Mouse (Mus musculus): Measurements from ENCODE around the gene Itgbl1. TPM values are rescaled to one million over a fixed set of nuclear protein-coding genes. Genes with fewer than 3 reads are reported as not detected.

The Itgbl1 gene
- polyA plus RNA-seq, 1 experiment = not detected

DNA sequence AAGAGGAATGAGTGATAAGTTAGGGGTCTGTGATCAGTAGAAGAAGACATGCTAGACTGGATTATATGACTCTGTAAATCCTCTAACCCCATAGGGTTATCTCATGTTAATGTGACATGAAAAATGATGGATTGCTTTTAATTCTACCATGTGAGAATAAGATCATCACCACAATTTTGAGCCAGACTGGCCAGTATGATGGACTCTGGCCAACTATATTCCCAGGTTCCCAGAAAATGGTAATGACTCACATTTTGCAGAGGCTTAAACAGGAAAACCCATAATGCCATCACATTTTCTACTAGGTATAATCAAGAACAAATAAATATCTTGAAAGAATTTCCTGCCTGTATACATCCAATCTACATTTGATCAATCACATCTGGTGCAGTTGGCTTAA is 55.0 kb downstream of the Itgbl1 start:
- Histone ChIP-seq H3K4me1 (ENCODE audit: control insufficient read depth, insufficient read depth, low read length) (no peaks in the 10 kb centered on the region), H3K4me3 (ENCODE audit: insufficient read depth, low read length) (no peak overlapping the region), H3K27ac (ENCODE audit: insufficient read depth, low read depth, low read length) (no peak overlapping the region)
- no peak for TF ChIP-seq CTCF (IDR thresholded peaks at IDR 0.05; ENCODE audit: low read depth, low read length)
- no peak for TF ChIP-seq POLR2A (IDR thresholded peaks at IDR 0.05; ENCODE audit: borderline replicate concordance, low read depth, low read length)

DNA sequence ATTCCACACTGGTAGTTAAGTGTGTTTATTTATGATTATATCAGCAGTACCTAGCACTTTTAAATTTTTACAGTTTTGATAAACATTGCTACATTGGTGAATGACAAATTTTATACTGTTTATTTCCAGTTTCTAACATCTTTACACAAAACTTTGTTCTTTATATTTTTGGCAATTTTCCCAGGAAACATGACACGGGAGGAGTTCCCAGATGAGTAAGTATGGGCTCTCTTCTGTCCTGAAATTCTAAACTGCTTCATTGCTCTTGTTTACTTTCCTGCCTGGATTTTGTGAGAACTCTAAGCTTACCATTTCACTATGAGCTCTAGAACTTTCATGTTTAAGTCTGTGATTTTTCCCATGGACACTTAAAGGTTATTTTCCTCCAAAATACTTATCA is 82.3 kb downstream of the Itgbl1 start:
- H3K4me1 ChIP-seq (ENCODE audit: control insufficient read depth, insufficient read depth, low read length) = no peaks in the 10 kb centered on the region
- H3K27ac ChIP-seq (ENCODE audit: insufficient read depth, low read depth, low read length) = no peak overlapping the region
- no peak overlapping the region for H3K4me3 ChIP-seq (ENCODE audit: insufficient read depth, low read length)
- TF ChIP-seq CTCF (IDR thresholded peaks at IDR 0.05; ENCODE audit: low read depth, low read length) (no peak), POLR2A (IDR thresholded peaks at IDR 0.05; ENCODE audit: borderline replicate concordance, low read depth, low read length) (no peak)

DNA sequence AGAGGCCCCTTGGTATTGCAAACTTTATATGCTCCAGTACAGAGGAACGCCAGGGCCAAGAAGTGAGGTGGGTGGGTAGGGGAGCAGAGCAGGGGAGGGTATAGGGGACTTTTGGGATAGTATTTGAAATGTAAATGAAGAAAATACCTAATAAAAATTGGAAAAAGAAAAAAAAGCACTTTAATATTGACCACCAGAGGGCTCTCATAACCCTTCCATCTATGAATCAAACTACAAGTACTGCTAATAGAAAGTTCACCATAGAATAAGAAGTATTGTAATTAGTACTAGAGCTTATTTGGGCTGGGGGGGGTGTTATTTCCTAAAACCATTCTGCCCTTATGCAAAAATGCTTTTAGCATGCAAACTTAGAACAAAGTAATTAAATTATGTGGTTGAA is 91.2 kb downstream of the Itgbl1 start:
- Histone ChIP-seq H3K27ac (ENCODE audit: insufficient read depth, low read depth, low read length) (no peak overlapping the region), H3K4me1 (ENCODE audit: control insufficient read depth, insufficient read depth, low read length) (no peaks in the 10 kb centered on the region), H3K4me3 (ENCODE audit: insufficient read depth, low read length) (no peak overlapping the region)
- TF ChIP-seq POLR2A (IDR thresholded peaks at IDR 0.05; ENCODE audit: borderline replicate concordance, low read depth, low read length) (no peak), CTCF (IDR thresholded peaks at IDR 0.05; ENCODE audit: low read depth, low read length) (no peak)

DNA sequence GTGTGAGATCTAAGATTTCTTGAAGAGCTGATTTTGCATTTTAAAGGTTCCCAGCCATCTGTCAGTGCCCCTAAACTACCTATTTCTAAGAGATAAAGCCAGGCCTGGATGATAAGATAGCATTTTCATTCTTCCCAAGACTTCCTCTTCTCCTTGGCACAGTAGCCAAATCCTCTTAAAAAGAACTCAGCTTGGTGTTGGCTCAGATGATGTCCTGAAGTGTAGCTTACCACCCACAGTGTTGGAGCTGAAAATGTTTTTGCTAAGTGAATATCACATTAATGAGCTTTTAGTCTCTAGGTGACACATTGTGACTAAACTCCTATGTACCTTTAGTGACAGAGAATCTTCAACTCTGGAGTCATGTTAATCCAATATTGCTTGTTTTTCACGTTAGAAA is 99.8 kb downstream of the Itgbl1 start:
- no peak for TF ChIP-seq POLR2A (IDR thresholded peaks at IDR 0.05; ENCODE audit: borderline replicate concordance, low read depth, low read length)
- no peak for TF ChIP-seq CTCF (IDR thresholded peaks at IDR 0.05; ENCODE audit: low read depth, low read length)
- H3K27ac ChIP-seq (ENCODE audit: insufficient read depth, low read depth, low read length) = no peak overlapping the region
- no peak overlapping the region for H3K4me3 ChIP-seq (ENCODE audit: insufficient read depth, low read length)
- H3K4me1 ChIP-seq (ENCODE audit: control insufficient read depth, insufficient read depth, low read length) = no peaks in the 10 kb centered on the region

GRCm38 (mm10) chr14:123760079-123760478 is 100.3 kb downstream of the Itgbl1 start:
- Histone ChIP-seq H3K27ac (ENCODE audit: insufficient read depth, low read depth, low read length) (no peak overlapping the region), H3K4me3 (ENCODE audit: insufficient read depth, low read length) (no peak overlapping the region)
- TF ChIP-seq POLR2A (IDR thresholded peaks at IDR 0.05; ENCODE audit: borderline replicate concordance, low read depth, low read length) = no peak
- TF ChIP-seq CTCF (IDR thresholded peaks at IDR 0.05; ENCODE audit: low read depth, low read length) = no peak

DNA sequence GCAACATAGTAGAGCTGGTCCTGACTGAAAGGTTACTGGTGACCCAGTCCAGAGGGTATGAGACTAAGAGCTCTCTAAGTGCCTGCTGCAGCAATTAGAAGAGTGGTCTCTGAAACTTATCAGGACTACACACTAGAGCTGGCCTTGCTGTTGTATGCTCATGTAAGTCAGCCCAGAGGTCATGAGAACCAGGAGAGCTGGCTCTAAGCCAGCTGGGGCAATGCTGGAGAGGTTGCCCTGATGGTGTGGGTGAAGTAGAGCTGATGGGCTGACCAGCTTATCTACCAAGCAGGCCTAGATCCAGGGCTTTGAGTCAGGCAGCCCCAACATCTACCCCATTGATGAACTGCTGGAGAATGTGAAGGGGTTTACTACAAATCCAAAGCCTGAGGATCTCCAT is 142.0 kb downstream of the Itgbl1 start:
- H3K27ac ChIP-seq (ENCODE audit: insufficient read depth, low read depth, low read length) = no peak overlapping the region
- no peak overlapping the region for H3K4me3 ChIP-seq (ENCODE audit: insufficient read depth, low read length)
- no peaks in the 10 kb centered on the region for H3K4me1 ChIP-seq (ENCODE audit: control insufficient read depth, insufficient read depth, low read length)
- no peak for TF ChIP-seq POLR2A (IDR thresholded peaks at IDR 0.05; ENCODE audit: borderline replicate concordance, low read depth, low read length)
- no peak for TF ChIP-seq CTCF (IDR thresholded peaks at IDR 0.05; ENCODE audit: low read depth, low read length)

More at GRCm38 (mm10) chr14:123760079-123760478, 100.3 kb downstream of the Itgbl1 start:
- no peaks in the 10 kb centered on the region for H3K4me1 ChIP-seq (ENCODE audit: control insufficient read depth, insufficient read depth, low read length)

GRCm38 (mm10) chr14:123837662-123838061 is 177.9 kb downstream of the Itgbl1 start:
- H3K4me3 ChIP-seq (ENCODE audit: insufficient read depth, low read length) = no peak overlapping the region
- no peaks in the 10 kb centered on the region for H3K4me1 ChIP-seq (ENCODE audit: control insufficient read depth, insufficient read depth, low read length)
- TF ChIP-seq POLR2A (IDR thresholded peaks at IDR 0.05; ENCODE audit: borderline replicate concordance, low read depth, low read length) (no peak), CTCF (IDR thresholded peaks at IDR 0.05; ENCODE audit: low read depth, low read length) (no peak)
- no peak overlapping the region for H3K27ac ChIP-seq (ENCODE audit: insufficient read depth, low read depth, low read length)

DNA sequence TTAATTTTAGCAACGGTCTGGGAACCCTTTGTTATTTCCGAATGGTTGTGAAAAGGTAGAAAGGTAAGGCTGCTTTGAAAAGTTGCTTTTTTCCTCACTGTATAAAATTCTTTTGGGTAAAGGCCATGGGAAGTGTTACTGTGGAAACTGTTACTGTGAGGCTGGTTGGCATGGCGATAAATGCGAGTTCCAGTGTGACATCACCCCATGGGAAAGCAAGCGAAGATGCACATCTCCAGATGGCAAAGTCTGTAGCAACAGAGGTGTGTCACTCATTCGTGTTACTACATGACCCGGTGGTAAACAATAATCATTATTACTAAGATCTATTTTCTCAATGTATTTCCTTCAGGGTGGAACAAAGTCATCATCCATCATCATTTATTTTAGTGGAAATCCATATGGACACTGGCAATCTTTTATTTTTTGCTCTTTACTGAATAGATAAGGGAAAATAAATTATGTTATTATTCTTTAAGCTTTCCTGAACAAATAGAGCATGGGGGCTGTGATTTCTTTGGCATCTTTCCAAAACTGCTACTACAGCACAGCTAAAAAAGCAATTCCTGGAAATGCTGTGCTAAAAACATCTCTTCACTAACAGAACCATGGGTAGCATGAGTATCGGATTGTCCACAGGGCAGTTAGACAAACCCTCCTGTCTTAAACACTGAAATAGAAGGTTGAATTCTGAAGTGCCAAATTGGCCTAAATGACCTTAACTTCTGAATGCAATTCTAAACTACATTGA is 184.1 kb downstream of the Itgbl1 start:
- Histone ChIP-seq H3K4me1 (ENCODE audit: control insufficient read depth, insufficient read depth, low read length) (no peaks in the 10 kb centered on the region), H3K4me3 (ENCODE audit: insufficient read depth, low read length) (no peak overlapping the region), H3K27ac (ENCODE audit: insufficient read depth, low read depth, low read length) (no peak overlapping the region)
- no peak for TF ChIP-seq CTCF (IDR thresholded peaks at IDR 0.05; ENCODE audit: low read depth, low read length)
- TF ChIP-seq POLR2A (IDR thresholded peaks at IDR 0.05; ENCODE audit: borderline replicate concordance, low read depth, low read length) = no peak

DNA sequence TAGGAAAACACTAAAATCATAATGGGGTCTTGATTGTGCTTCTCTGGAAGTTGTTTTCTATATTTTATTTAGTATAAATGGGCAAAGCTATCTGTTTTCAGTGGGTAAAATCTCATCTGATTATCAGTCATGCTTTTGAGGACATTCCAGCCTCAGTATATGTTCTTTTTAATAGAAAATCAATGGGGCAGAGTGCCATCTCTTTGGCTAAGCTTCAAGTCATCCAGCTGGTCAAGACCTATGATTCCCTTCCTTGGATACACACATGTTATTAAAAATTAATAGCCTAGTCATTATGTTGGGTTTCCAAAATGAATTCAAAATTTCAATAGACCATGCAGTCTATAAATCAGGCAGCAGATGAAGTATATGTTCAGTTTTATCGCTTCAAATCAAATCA is 204.8 kb downstream of the Itgbl1 start:
- Histone ChIP-seq H3K4me3 (ENCODE audit: insufficient read depth, low read length) (no peak overlapping the region), H3K27ac (ENCODE audit: insufficient read depth, low read depth, low read length) (no peak overlapping the region), H3K4me1 (ENCODE audit: control insufficient read depth, insufficient read depth, low read length) (no peaks in the 10 kb centered on the region)
- TF ChIP-seq CTCF (IDR thresholded peaks at IDR 0.05; ENCODE audit: low read depth, low read length) = no peak

- no peak for TF ChIP-seq CTCF (IDR thresholded peaks at IDR 0.05; ENCODE audit: low read depth, low read length)
- no peak for TF ChIP-seq POLR2A (IDR thresholded peaks at IDR 0.05; ENCODE audit: borderline replicate concordance, low read depth, low read length)
- H3K4me1 ChIP-seq (ENCODE audit: control insufficient read depth, insufficient read depth, low read length) = no peaks in the 10 kb centered on the region
- H3K4me3 ChIP-seq (ENCODE audit: insufficient read depth, low read length) = no peak overlapping the region
- no peak overlapping the region for H3K27ac ChIP-seq (ENCODE audit: insufficient read depth, low read depth, low read length)
These were observed 206.3 kb downstream of the Itgbl1 start for GRCm38 (mm10) chr14:123865779-123866726.
